Mouse (Mus musculus): Measurements from ENCODE around the gene Nfix. TPM values are rescaled to one million over a fixed set of nuclear protein-coding genes. Genes with fewer than 3 reads are reported as not detected.
A peak's percentile ranks its signal among the peaks of the same experiment; 100 is the strongest.

Gene Nfix
- total RNA-seq, 2 experiments from 2014 or later = 433 to 510 TPM

DNA sequence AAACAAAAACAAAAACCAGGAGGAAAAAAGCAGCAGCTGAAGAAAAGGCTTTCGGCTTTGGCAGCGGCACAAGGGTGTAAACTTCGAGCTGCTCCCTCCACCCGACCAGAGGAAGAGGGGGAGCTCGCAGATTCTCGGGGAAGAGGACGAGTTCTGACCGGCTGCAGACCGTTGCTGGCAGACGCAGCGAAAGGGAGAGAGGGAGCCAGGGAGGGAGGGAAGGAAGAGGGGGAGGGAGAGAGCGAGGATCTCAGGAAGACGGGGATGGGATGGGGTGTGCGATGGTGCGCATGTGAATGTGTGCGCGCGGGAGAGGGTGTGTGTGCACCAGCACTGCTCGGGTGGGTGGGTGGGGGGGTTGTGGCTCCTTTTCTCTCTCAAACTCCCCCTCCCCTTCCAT, 26.3 kb downstream of the Nfix start:
- intact Hi-C loops (cut with DNase I) = no loop called here
- DNase-seq = peak; percentile 62 to 80

DNA sequence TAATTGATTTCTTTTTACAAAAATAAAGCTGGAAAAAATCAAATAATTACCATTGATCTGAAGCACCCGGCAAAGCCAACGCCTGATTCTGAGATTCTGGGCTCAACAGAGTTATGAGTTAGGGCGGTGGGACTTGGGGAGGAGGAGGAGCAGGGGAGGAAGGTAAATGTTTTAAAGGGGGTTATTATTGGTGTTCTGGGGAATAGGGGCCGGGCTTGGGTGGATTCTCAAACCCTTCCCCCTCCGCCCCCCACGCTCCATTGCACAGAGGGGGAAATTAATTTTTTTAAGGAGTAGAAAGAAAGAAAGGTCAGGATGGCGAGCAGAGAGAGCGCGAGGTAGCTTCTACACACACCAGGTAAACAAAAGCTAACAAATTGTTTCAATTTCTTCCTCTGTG, 26.8 kb downstream of the Nfix start:
- intact Hi-C loops (cut with DNase I) = no loop called here
- DNase-seq = peak in 1 of 2 experiments; percentile 23

DNA sequence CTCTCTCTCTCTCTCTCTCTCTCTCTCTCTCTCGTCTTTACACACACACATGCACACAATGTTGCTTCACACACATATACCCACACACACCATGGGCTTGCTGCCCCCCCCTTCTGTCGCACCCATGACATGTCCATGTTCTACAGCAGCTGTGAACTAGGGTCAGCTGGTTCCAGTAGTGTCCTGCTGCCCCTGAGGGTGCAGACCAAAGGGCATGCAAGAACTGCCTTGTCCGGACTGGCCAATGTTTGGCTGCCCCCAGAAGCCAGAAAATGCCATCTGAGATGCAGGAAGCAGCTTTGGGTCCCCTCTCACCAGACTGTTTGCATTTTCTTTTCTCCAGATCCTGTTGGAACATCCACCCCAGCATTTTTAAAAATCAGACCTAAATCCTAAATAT, 27.5 kb downstream of the Nfix start:
- intact Hi-C loops (cut with DNase I) = no loop called here
- DNase-seq = no peak

DNA sequence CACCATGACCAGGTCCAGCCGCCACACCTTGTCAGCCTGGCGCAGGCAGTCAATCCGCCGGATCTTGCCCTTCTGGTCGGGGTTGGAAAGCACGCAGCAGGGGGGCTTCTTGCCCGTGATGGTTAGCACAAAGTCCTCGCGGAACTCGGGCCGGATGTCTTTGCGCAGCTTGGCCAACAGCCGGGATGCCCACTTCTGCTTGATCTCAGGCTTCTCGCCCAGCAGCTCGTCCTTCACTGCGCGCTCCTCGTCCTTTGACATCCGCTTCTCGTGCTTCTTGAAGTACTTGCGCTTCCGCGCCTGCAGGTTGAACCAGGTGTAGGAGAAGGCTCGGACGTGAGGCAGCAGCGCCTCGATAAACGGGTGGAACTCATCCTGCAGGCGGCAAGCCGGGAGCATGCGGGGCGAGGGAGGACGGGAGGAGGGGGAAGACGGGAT, 28.2 kb downstream of the Nfix start:
- intact Hi-C loops (cut with DNase I) = no loop called here
- DNase-seq = peak in 1 of 2 experiments; percentile 38

DNA sequence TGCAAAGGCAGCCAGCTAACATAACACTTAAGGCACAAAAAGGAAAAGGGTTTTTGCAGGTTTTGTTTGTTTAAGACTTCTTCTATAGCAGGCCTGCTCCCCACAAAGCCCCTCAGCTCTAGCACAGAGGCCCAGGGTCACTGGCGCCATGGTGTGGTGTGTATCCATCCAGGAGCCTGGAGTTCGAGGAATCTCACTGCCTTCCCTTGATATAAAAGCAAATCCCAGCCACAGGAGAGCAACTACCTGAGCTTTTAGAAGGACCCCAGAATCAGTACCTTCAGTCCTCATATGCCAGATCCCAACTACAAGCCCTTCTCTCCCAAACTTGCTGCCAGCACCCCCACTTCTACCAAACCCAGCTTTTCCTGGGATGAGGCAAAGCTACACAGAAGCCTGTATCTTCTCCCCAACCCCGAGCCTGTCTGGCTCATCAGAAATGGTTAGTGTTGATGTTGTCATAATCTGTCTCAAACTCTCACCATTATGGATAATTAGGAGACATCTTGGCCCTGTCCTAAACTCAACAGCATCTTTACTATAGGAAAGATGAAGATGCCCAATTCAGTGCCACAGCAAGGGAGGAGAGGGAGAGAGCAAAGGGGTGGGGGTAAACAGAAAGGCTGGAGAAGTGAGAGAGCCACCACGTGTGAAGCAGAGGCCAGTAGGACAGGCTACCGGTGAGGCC, 29.0 kb downstream of the Nfix start:
- DNase-seq = no peak
- intact Hi-C loops (cut with DNase I) = no loop called here

DNA sequence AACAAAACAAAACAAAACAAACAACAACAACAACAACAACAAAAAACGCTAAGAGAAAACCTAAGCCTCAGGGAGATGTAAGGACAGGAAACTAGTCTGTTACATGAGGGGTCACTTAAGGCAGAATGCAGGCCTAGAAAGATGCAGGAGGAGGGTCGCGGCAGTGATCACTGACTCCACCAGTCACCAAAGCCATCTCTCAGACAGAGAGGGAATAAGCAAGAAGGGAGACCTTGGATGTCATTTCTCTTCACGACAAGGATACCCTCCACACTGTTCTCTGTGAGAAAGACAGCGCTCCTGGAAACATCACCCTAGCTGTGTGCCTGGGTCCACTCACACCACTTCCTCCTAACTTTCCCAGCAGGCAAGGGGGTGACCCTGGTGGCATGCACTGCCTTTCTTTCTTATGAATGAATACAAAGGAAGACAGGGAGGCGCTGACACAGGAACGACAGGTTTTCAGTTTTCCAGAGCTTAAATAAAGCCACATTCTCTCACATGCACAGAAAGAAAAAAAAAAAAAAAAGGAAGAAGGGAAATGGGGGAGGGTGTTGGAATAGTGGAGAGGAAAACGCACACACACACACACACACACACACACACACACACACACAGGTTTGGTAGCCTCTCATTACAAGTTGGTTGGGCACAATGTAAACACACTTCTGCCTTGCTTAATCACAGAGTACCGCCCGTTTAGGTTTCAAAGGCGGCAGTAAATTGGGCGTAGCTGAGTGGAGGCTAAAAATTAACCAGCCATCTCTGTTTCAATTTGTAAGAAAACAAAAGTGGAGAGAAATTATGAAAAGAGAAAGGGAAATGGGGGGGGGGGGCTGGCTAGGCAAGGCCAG, 29.8 kb downstream of the Nfix start:
- intact Hi-C loops (cut with DNase I) = no loop called here
- no peak for DNase-seq

DNA sequence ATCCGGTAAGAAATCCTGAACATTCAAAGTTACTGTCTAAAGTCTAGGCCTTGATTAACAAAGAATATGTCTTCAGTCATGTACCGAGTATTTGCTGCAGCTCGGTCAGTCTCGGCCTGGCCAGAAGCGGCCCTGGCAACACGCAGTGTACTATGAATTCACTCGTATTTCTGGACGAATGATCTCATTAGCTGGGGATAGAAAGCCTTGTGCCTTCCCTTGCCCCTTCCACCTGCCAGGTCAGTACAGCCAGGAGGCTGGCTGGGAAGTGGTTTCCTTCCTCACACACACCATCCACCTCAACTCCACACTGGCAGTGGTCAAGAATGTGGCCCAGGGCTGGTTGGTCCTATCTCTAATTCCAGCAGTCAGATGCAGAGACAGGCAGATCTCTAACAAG, 30.8 kb downstream of the Nfix start:
- intact Hi-C loops (cut with DNase I) = no loop called here
- peak in 1 of 2 experiments; percentile 44 for DNase-seq

DNA sequence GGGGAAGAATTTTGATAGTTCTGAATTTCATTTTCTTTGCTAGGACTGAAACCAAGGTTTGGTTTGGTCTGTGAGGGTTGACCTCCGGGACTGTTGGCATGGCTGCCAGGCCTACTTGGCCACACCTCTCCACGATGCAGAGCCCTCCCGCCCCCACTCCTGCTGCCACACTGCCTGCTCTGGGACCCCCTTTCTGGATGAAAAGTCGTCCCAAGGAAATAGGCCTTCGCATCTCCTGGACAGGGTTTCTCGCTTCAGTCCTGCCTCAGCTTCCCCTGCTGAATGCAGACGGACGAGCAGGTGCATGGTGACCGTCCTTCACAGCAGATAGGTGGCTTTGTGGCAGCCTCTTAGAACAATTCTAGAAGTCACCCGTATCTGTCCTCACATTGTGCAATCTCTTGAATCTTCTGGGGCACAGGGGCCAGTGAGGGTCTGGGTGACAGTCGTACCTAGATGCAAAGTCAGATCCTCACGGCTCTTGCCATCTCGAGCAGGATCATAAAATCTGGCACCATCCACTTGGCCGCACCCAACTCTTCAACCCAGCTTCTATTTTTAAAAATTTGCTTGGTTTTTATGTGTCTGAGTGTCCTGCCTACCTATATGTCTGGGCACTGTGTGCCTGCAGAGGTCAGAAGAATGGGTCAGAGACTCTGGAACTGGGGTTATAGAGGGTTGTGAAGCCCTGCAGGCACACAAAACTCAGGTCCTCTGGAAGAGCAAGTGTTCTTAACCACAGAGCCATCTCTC, 31.6 kb downstream of the Nfix start:
- DNase-seq = no peak
- intact Hi-C loops (cut with DNase I) = no loop called here

DNA sequence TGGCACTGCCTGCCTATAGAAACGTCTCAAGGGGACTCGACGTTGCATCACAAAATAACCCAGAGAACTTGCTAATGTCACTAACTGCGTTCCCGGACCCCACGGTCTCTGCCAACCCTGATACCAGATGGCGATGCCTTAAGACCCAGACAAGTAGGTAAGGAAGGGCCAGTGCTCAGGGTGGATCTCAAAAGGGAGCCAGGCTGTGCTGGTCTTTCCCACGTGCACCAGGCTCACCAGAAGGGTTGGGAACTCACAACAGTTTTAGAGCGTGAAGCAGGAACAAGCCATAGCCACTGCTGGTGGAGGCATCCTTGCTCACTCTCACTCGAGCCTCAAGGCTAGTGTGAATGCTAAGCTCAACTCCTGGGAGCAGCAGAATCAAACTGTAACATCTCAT, 32.9 kb downstream of the Nfix start:
- no peak for DNase-seq
- intact Hi-C loops (cut with DNase I) = no loop called here

DNA sequence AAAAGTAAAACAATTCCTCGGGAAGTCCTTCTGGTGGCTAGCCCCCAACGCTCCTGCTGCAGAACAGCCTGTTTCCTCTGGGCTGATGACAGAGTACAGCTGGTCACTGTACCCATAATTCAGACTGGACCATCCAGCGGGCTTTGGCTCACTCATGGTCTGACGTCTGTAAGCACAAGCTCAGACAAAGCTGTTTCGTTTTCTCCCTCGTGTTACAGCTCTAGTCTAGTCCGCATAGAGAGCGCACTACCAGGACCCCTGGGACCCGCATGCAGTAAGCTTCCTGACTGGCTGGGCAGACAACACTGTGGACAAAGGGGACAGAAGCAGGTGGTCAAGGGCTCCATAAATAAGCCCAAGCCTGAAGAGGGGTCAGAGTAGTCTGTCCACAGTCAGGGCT, 33.7 kb downstream of the Nfix start:
- DNase-seq = peak in 1 of 2 experiments; percentile 24
- intact Hi-C loops (cut with DNase I) = no loop called here

DNA sequence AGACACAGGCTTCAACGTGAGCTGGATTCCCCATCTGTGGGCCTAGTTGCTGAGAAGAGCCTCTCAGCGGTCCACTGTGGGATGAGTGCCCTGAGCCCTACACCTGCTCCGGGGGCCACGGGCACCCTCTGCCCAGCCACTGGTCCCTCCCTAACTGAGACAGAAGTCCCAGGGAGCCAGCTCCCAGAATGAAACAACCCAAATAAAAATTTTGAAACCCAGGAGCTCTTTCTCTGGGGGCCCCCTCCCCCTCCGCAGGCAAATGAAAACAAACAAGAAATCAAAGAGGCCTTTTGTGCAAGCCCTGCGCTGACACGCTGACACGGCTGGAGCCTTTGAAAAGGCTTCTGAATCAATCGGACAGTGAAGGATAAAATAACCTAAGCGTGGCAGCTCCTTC, 34.5 kb downstream of the Nfix start:
- intact Hi-C loops (cut with DNase I) = no loop called here
- DNase-seq = no peak

DNA sequence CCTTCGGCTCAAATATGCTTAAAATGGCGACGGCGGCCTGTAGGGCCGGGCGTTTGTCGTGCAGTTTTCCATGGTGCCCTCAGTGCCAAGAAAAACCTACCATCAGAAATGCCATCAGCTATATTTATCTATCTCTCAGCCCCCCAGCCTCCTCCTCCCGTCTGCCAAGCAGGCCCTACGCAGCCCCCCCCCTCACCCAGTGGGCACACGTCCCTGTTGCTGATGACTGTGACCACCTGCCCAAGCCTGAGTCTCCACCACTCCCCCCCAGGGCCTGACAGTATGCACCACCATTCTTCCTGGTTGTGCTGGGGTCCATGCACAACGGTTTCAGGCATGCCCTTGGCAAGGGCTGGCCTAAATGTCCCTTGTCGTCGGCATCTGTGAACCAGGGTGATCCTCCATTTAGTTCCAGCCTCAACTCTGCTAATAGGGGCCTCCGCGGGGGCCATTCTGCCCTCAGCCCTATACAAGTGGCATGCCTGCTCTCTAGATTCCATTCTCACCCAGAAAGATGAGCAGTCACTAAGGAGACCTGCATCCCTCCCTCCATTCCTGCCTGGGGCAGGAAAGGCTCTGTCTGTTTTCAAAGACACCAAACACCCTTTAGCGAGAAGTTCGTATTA, 35.2 kb downstream of the Nfix start:
- intact Hi-C loops (cut with DNase I) = loop anchor here (5.0 kb wide), 1 partner anchor 32 kb away; no protein-coding TSS in a partner anchor
- DNase-seq = no peak

DNA sequence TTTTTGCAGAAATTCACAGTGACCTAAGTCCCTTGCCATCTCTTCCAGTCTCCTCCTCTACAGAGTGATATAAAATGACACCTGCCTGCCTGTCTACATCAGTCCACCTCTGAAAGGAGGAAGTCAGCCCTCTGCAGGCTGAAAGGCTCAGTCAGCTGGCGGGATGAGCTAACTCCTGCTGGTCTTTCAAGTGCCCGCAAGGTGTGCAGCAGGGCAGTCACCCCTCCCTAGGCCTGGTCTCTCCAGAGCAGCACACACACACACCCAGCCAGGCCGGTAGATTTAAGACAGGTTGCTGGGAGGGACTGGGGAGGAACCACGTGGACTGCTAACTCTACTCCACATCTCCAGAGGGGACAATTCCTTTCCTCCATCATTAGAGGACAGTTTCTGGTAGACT, 36.0 kb downstream of the Nfix start:
- intact Hi-C loops (cut with DNase I) = loop anchor here (5.0 kb wide), 1 partner anchor 33 kb away; no protein-coding TSS in a partner anchor
- no peak for DNase-seq

DNA sequence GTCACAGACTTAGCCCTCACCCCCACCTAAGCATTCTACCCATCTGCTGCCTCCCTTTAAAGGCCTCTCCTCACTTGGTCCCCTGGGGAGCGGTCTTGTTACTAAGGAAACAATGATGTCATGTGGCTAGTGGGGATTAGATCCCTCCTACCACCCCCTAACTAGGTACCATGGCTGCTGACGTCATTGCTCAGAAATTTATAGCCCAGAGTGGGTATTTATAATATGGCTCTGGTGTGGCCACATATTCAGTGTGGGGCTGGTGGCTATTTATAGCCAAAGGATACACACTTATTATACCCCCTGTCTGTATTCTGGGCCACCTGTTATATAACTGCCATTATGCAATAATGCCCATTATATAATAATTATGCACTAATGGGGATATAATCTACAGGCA, 39.2 kb downstream of the Nfix start:
- DNase-seq = peak in 1 of 2 experiments; percentile 20
- intact Hi-C loops (cut with DNase I) = loop anchor here (5.0 kb wide), 1 partner anchor 36 kb away; no protein-coding TSS in a partner anchor

DNA sequence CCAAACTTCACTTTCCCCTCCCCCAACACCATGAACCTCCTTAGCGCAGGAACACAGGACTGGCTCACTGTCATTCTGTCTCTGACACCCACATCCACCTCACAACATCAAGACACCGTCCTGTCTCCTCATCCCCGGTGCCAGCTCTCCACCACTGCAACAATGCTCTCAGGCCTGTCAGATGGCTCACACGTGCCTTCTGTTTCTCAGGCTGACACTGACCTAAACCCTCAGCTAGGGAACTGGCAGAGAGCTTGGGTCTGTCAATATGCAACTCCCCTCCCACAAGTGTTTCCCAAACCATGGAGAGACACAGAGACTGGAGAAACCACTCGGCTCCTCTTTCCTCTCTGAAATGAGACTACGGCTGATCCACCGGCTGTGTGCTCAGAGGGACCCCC, 39.7 kb downstream of the Nfix start:
- no peak for DNase-seq
- intact Hi-C loops (cut with DNase I) = loop anchor here (5.0 kb wide), 1 partner anchor 37 kb away; no protein-coding TSS in a partner anchor

DNA sequence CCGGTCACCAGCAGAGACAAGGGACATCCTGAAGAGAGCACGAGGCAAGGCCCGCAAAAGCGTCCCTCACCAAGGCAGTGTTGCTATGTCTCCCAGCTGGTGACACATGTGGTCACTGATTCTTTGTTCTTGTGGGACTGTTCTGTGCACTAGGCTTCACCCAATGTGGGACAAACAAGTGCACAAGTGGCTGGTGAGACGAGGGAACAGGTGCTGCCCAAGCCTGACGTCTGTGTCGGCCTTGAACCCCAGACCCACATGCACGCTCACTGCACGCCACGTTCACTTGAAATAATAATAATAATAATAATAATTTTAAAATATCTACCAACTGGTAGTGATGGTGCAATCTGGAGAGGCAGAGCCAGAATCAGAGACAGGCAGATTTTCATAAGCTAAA, 40.4 kb downstream of the Nfix start:
- intact Hi-C loops (cut with DNase I) = loop anchor here (5.0 kb wide), 1 partner anchor 38 kb away; no protein-coding TSS in a partner anchor
- DNase-seq = no peak

DNA sequence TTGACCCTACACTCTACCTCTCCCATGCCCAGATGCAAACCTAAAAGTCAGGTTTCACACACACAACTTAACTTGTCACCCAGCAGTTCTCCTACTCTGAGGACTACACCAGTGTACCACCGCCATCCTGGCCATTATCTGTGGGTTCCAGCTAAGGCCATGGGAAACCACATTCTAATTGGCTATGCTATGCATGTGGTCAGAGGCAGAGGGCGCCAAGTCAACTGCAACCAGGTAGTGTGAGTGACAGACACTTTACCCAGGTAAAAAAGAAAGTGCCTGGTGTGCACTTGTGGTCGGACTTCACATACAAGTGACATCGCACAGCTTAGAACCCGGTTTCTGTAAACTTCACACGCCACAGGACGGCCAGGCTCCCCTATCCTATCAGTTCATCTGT, 41.0 kb downstream of the Nfix start:
- intact Hi-C loops (cut with DNase I) = no loop called here
- peak in 1 of 2 experiments; percentile 37 for DNase-seq

DNA sequence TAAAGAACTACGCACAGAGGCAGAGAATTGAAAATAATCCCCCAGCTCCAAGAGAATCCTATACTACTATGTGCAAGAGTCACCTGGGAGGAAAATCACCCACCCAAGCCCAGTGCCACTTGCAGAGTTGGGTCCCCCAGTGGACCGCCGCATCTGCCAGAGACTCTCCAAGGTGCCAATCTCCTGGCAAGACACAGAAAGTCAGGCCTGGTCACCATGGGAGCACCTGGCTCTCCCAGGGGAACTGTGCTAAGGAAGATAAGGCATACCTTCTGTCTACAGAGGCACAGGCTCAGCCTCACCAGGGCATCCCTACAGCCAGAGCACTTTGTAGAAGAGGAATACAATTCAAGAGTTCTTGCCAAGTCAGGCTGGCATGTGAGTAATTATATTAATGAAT, 41.8 kb downstream of the Nfix start:
- intact Hi-C loops (cut with DNase I) = no loop called here
- DNase-seq = no peak

DNA sequence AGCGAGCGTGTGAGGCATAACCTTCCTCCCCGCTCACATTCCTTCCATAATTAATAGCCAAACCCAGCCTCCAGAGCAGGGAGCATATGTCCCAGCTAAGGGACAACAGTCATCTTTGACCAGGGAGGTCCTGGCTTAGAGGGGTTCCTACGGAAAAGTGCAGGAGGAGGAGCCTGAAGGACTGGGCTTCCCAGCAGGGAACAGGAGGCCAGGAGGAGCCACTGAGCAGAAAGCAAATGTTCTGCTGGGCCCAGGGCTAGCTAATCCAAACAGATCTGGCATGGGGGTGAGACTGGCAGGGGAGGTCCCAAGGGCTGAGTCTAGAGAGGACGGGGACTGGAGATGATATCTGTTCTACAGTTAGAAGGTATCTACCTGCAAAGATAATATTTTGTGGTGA, 42.6 kb downstream of the Nfix start:
- DNase-seq = no peak
- intact Hi-C loops (cut with DNase I) = no loop called here

All from gastrocnemius, postnatal 36 days (tissue).